Mouse (Mus musculus) limb, embryonic 14.5 days (tissue): ENCODE data around the gene Fgd2. TPM values are rescaled to one million over a fixed set of nuclear protein-coding genes. Genes with fewer than 3 reads are reported as not detected.

ENCODE experiments used
- ATAC-seq: fragments of 200-750 bp; cut with Nextera tagmentation; 2 replicates; pipeline ENCODE4 v1.8.0; 2017; ENCODE audit warnings: low read depth, moderate number of reproducible peaks, moderate TSS enrichment; ENCODE audit not compliant: low FRiP score
- DNase-seq: peaks from one replicate; pipeline ENCODE4 v3.0.0-alpha.2; 2015; ENCODE audit warnings: low spot score
- H3K27ac ChIP-seq: fragments of 300-500 bp; sonication (generic); replicated peaks from 2 replicates; pipeline ENCODE4 v1.5.1; 2014; ENCODE audit warnings: low read depth, mild to moderate bottlenecking, low read length, moderate library complexity, mixed read lengths
- H3K27me3 ChIP-seq: fragments of 300-500 bp; sonication (generic); 2 replicates; pipeline ENCODE4 v1.6.1; 2014; ENCODE audit warnings: low read length, mixed read lengths; ENCODE audit not compliant: control insufficient read depth, insufficient read depth
- H3K36me3 ChIP-seq: fragments of 300-500 bp; sonication (generic); 2 replicates; pipeline ENCODE4 v1.6.1; 2014; ENCODE audit warnings: mild to moderate bottlenecking, low read length, moderate library complexity, mixed read lengths; ENCODE audit not compliant: control insufficient read depth, insufficient read depth
- H3K4me1 ChIP-seq: fragments of 300-500 bp; sonication (generic); 2 replicates; pipeline ENCODE4 v1.6.1; 2014; ENCODE audit warnings: antibody characterized with exemption, low read length, mixed read lengths; ENCODE audit not compliant: control insufficient read depth, insufficient read depth
- H3K4me2 ChIP-seq: fragments of 300-500 bp; sonication (generic); replicated peaks from 2 replicates; pipeline ENCODE4 v1.6.1; 2014; ENCODE audit warnings: low read depth, mild to moderate bottlenecking, low read length, moderate library complexity; ENCODE audit not compliant: severe bottlenecking
- H3K4me3 ChIP-seq: fragments of 300-500 bp; sonication (generic); replicated peaks from 2 replicates; pipeline ENCODE4 v1.5.1; 2014; ENCODE audit warnings: low read length
- H3K9ac ChIP-seq: fragments of 300-500 bp; sonication (generic); 2 replicates; pipeline ENCODE4 v1.6.1; 2014; ENCODE audit warnings: mild to moderate bottlenecking, low read depth, low read length, moderate library complexity; ENCODE audit not compliant: severe bottlenecking
- H3K9me3 ChIP-seq: fragments of 300-500 bp; sonication (generic); 2 replicates; pipeline ENCODE4 v1.6.1; 2016; ENCODE audit warnings: low read length; ENCODE audit not compliant: control insufficient read depth
- POLR2A ChIP-seq: fragments of 200-500 bp; IDR thresholded peaks from 2 replicates; pipeline ENCODE4 v1.8.0; 2012; ENCODE audit warnings: inconsistent platforms, mild to moderate bottlenecking, moderate library complexity, borderline replicate concordance; ENCODE audit not compliant: insufficient read depth, insufficient read length; ENCODE audit errors: extremely low read depth
- WGBS: fragments of 180-500 bp; shearing (Covaris S2); extraction: QIAGEN DNeasy Blood & Tissue Kit; methylation state at CpG from one replicate; pipeline ENCODE4 v1.1.7; 2014; 5-methylcytosine and 5-hydroxymethylcytosine counted together
- polyA plus RNA-seq, 2 experiments: library from polyadenylated mRNA; depleted of rRNA in 1 of 2; stranded (reverse) in 1 of 2; unstranded in 1 of 2; fragments of >200 nt; fragmentation: Nextera tagmentation in 1 of 2; extraction: Ambion mirVana in 1 of 2; gene quantifications; 2 replicates each; pipeline versions ENCODE4 v1.2.1 to v1.2.3; 2012 to 2014

Fgd2 gene
- polyA plus RNA-seq, 2 experiments, result 6.2 to 9.4 TPM

GRCm38 (mm10) chr17:29381472-29381871 lies 20.8 kb downstream of the Fgd2 start:
- H3K9me3 ChIP-seq, result no peaks in the 10 kb centered on the region
- TF ChIP-seq POLR2A, result no peak
- no peak overlapping the region for H3K27ac ChIP-seq
- DNase-seq (peak; percentile 74), ATAC-seq (peak; percentile 74)
- no peaks in the 10 kb centered on the region for H3K27me3 ChIP-seq
- no peaks in the 10 kb centered on the region for H3K36me3 ChIP-seq
- no peak overlapping the region for H3K9ac ChIP-seq
- WGBS, result 24% methylated on average over 7 of the region's 7 CpGs
- no peak overlapping the region for H3K4me3 ChIP-seq
- no peaks in the 10 kb centered on the region for H3K4me1 ChIP-seq
- H3K4me2 ChIP-seq, result no peak overlapping the region

- no peak for TF ChIP-seq POLR2A
- DNase-seq (no peak), ATAC-seq (no peak)
- Histone ChIP-seq H3K9me3 (no peaks in the 10 kb centered on the region), H3K4me1 (no peaks in the 10 kb centered on the region), H3K4me2 (no peak overlapping the region), H3K27ac (no peak overlapping the region), H3K36me3 (no peaks in the 10 kb centered on the region), H3K27me3 (no peaks in the 10 kb centered on the region), H3K4me3 (no peak overlapping the region), H3K9ac (no peak overlapping the region)
- 59% methylated on average over 11 of the region's 11 CpGs for WGBS
Measured at GRCm38 (mm10) chr17:29382417-29382816, 21.7 kb downstream of the Fgd2 start.

DNA sequence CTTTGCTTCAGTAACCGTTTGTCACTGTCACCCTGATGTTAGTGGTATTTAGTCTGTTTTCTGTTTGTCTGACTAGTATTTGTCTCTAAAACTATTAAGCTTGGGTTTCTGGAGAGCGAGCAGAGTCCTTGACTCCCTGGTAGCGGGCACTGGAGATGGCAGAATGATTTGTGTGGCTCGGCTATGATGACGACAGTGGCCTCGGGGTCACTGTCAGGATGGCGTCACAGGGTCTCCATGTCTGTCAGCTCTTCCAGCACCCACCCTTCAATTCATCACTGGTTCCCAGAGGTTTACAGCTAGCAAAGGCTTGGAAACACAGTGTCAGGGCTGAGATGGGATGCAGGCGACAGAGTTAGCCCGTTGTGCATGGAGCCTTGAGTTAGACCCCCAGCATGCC lies 23.2 kb downstream of the Fgd2 start:
- no peak overlapping the region for H3K4me2 ChIP-seq
- H3K27me3 ChIP-seq, result no peaks in the 10 kb centered on the region
- H3K27ac ChIP-seq, result no peak overlapping the region
- no peak overlapping the region for H3K4me3 ChIP-seq
- 69% methylated on average over 9 of the region's 9 CpGs for WGBS
- no peaks in the 10 kb centered on the region for H3K4me1 ChIP-seq
- ATAC-seq (no peak), DNase-seq (no peak)
- no peaks in the 10 kb centered on the region for H3K36me3 ChIP-seq
- no peak for TF ChIP-seq POLR2A
- H3K9ac ChIP-seq, result no peak overlapping the region
- no peaks in the 10 kb centered on the region for H3K9me3 ChIP-seq

DNA sequence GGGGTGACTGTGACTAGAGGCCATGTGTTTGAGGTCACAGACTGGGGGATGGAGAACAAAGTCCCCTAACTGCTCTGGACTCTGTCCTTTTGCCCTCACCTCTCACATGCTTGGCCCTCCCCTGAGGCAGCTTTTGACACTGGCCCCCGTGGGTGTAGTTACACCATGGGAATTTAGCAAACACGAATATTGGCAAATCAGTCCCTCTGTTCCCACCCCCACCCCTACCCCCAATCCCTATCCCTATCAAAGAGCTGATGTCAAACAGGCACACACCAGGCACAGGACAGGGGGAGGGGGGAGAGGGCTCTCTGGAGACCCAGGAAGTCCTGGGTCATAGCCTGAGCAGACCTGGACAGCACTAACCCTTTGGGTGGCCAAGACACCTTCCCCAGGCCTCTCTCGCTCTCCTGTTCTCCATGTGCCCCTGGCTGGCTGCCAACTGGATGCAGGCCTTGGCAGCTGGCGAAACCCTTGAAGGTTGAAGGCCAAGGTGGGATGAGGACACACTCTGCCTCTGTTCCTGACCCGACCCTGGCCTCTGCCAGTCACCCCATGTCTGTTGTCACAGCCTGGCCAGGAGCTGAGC lies 24.2 kb downstream of the Fgd2 start:
- no peak overlapping the region for H3K27ac ChIP-seq
- no peaks in the 10 kb centered on the region for H3K27me3 ChIP-seq
- no peak overlapping the region for H3K4me2 ChIP-seq
- 45% methylated on average over 5 of the region's 5 CpGs for WGBS
- DNase-seq, result no peak
- H3K4me1 ChIP-seq, result no peaks in the 10 kb centered on the region
- no peak overlapping the region for H3K4me3 ChIP-seq
- no peak for ATAC-seq
- no peak for TF ChIP-seq POLR2A
- H3K9me3 ChIP-seq, result no peaks in the 10 kb centered on the region
- no peaks in the 10 kb centered on the region for H3K36me3 ChIP-seq
- H3K9ac ChIP-seq, result no peak overlapping the region

- no peaks in the 10 kb centered on the region for H3K36me3 ChIP-seq
- ATAC-seq (no peak), DNase-seq (no peak)
- H3K9me3 ChIP-seq, result no peaks in the 10 kb centered on the region
- no peak overlapping the region for H3K4me2 ChIP-seq
- no peak overlapping the region for H3K27ac ChIP-seq
- H3K9ac ChIP-seq, result no peak overlapping the region
- H3K4me3 ChIP-seq, result no peak overlapping the region
- no peaks in the 10 kb centered on the region for H3K4me1 ChIP-seq
- 50% methylated on average over 6 of the region's 6 CpGs for WGBS
- no peaks in the 10 kb centered on the region for H3K27me3 ChIP-seq
- no peak for TF ChIP-seq POLR2A
Measured at GRCm38 (mm10) chr17:29385746-29386145, 25.0 kb downstream of the Fgd2 start.

- WGBS, result 78% methylated on average over 11 of the region's 11 CpGs
- DNase-seq, result no peak
- H3K9ac ChIP-seq, result no peak overlapping the region
Measured at GRCm38 (mm10) chr17:29388978-29389377, 28.3 kb downstream of the Fgd2 start.

More at GRCm38 (mm10) chr17:29388978-29389377, 28.3 kb downstream of the Fgd2 start:
- Histone ChIP-seq H3K9me3 (no peaks in the 10 kb centered on the region), H3K4me2 (no peak overlapping the region), H3K4me1 (no peaks in the 10 kb centered on the region), H3K4me3 (no peak overlapping the region), H3K27ac (no peak overlapping the region), H3K27me3 (no peaks in the 10 kb centered on the region), H3K36me3 (no peaks in the 10 kb centered on the region)
- ATAC-seq, result no peak
- no peak for TF ChIP-seq POLR2A
